Mouse (Mus musculus) ovary, postnatal 36 days (tissue): ENCODE measurements around the gene Tmc7.

Experiments
- DNase-seq: peaks from one replicate; pipeline ENCODE4 v3.0.0; 2022; ENCODE audit warnings: low spot score, mixed read lengths

Gene Tmc7

DNA sequence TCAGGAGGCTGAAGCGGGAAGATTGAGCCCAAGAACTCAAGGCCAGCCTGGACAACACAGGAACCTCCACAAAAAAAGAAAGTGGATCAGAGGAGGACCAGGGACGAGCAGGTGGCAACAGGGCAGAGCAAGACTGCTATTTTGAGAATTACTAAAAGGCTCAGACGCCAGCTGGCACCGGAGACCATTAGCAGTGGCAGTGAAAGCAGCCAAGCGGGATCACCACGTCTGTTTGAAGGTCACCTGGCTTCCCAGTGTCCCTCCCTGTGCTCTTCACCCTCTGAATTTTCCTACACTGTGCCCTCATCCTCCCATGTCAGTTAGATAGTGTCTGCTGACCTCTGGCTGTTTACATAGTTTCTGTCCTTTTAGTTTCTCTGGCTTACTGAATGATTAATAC, 1.3 kb upstream of the Tmc7 start:
- no peak for DNase-seq

DNA sequence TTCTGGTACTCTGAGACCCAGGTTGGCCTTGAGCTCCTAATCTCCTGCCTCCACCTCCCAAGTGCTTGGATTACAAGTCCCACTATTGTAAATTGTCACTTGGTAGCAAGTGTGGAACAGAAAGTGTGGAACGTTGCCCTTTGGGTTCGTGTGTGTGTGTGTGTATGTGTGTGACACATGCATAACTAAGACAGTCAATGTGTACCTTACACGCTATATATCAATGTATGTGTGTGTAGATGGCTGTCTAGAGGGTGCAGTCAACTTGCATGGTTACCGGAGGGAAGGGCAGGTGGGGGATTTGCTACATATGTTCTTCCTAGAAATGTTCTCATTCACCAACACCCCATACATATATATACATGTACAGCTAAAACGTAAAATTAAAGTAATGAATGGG, 390 bp upstream of the Tmc7 start:
- no peak for DNase-seq

GRCm38 (mm10) chr7:118583821-118584220, 715 bp downstream of the Tmc7 start:
- DNase-seq, result no peak

GRCm38 (mm10) chr7:118579938-118580337, 4.6 kb downstream of the Tmc7 start:
- DNase-seq, result no peak

DNA sequence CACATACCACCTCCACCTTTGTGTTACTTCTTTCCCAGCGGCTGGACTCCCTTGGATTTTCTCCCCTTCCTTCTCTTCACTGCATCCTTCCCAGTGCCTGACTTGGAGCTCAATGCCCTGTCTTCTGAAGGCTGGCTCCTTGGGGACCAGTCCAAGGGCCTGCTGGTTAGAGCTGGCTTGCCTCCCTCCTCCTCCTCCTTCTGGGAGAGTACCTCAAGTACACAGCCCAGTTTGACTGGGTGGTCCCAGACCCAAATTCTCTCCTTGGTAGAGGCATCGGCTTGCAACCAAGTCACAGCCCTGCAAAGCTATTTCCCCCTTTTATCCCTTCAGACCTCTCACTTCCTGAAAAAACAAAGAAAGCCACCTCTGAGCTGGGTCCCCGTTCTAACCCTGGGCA, 6.3 kb downstream of the Tmc7 start:
- no peak for DNase-seq

DNA sequence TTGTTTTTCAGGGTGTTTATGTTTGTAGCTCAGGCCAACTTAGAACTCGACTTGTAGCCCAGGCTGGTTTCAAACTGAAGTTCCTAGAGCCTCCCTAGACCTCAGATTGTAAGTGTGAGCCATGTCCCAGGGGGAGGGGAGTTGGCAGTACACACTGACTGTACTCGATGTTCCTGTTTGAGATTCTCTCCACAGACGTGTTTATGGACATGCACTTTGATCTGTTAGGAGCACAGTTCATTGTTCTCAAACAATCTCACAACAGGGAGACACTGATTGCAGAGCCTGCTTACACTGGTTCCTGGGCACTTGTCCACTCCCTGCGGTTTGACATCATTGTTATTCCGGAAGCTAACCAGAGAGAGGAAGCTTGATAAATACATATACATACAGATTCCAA, 12.5 kb downstream of the Tmc7 start:
- DNase-seq, result no peak

DNA sequence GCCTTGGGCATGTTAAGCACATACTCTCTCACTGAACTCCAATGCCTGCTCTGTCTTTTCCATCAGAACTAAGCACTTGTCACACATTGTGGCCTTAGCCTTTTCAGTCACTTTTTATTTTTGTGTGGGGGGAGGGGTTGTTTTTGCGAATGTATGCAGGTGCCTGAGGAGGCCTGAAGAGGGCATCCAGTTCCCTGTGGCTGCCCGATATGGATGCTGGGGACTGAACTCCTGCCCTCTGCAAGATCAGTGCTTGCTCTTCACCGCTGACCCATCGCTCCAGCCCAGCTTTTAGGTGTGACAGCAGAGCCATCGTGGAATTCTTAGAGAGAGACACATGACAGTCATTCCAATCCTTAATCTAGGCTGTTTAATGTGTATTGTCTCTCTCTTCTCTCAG, 13.2 kb downstream of the Tmc7 start:
- no peak for DNase-seq

- DNase-seq, result no peak
These were observed 15.4 kb downstream of the Tmc7 start for GRCm38 (mm10) chr7:118569121-118569543.

DNA sequence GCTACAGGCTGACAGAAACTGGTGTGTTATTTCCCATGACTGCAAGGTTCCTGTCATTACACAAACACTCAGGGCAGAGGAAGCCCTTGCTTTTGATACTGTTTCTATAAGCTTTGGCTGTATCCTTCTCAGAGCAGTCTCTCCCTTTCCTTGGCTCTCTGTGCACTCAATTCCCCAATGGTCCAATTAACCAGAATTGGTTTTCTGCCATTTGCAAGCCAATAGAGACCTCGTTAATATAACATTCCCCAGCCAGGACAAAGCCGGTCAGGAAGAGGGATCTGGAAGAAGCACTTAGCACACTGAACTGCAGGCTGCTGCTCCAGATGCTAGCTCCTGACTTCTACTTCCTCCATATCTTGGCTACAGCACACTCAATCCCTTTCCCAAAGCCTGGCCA, 30.2 kb downstream of the Tmc7 start:
- no peak for DNase-seq

- no peak for DNase-seq
These were observed 30.7 kb downstream of the Tmc7 start for GRCm38 (mm10) chr7:118553881-118554280.

GRCm38 (mm10) chr7:118547451-118547850, 37.1 kb downstream of the Tmc7 start:
- DNase-seq, result no peak

GRCm38 (mm10) chr7:118544128-118544527, 40.4 kb downstream of the Tmc7 start:
- no peak for DNase-seq

DNA sequence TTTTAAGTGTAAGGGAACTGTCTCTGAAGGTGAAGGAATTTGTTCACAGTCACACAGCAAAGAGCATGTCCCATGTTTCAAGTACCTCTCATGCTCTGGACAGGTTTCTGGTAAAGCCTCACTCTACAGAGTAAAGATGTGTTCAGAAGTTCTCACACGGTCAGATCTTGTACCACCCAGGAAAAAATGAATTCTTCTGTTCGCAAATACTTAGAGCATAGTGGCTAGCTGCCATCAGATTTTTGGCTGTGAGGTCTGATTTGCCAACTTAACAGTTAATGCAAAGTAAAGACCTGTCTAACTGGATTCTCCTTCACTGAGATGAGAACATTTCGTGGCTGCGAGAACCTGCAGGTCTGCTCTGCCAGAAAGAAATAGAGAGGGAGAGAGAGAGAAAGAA, 49.5 kb downstream of the Tmc7 start:
- DNase-seq, result no peak

DNA sequence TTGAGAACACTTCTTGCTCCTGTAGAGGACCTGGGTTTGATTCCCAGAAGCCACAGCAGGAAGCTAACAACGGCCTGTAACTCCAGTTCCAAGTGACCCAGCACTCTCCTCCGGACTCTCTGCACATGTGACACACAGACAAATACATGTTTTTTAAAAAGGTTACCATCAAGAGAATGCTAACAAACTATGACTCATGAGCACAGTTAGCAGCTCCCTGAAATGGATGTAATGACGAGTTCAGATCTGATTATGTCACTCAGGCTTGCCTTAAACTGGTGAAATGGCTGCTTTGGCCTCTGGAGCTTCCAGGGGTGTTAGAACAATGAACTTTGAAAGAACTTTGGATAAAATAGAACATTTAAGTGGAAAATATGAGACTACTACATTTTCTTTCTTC, 50.2 kb downstream of the Tmc7 start:
- no peak for DNase-seq

GRCm38 (mm10) chr7:118533178-118533578, 51.4 kb downstream of the Tmc7 start, which contains the start of gene Coq7:
TSS of gene Coq7 (minus strand) at chr7:118533356.
- peak; percentile 89 for DNase-seq

DNA sequence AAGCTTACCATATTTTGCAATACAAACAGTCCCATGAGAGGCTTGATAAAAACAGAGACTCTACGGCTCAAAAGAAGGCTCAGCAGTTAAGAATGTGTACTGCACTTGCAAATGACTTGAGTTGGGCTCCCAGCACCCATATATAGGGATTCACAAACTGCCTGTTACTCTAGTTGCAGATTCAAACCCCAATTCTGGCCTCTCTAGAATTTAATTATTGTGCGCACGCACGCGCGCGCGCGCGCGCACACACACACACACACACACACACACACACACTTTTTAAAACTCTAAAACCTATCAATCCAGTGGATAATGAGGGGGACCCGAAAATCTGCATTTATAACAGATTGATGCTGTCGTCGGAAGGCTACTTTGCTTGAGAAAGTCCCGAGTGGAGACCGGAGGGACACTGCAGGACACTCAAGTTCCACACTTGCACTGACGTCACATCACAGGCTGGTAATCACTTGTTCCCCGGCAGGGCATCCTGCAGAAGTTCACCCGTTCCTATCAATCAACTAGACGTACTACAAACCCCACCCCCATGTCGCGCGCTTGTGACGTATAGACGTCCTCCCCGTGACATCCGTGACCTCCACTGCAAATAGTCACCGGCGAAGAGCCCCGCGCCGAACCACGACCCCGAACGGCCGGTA, 51.9 kb downstream of the Tmc7 start:
- DNase-seq, result peak; percentile 92

DNA sequence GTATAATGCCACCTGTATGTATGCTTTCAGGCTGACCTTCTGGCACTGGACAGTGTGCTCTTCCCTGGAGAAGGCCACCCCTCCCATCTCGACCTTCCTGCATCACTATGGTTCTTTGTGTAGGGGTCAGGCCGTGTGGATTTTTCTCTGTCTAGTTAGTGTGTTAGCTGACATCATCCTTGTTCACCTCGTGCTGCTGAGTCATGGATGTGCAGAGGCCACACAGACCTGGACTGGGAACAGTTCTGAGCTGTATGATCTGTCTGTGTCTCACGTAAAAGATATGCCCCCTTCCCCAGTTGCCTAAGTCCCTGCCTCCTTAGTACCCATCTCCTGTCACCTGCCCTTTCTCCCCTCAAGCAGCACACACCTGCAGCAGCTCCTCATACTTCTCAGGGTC, 57.6 kb downstream of the Tmc7 start:
- no peak for DNase-seq

DNA sequence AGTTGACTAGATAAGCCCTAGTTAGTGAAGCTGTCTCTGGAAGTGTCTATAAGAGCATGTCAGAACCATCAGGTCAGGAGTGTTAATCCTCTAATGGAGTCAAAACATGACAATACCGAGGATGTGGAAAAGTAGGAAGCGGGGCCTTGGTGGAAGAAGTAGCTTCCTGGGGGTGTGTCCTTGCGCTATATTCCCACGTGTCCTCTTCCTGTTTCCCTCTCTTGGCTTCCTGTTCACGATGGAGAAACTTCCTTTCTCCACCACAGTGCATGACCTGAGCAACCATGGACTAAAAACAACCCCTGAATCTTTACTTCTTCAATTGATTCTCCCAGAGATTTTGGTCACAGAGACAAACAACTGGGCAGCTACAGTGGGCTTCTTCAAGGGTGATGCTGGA, 62.5 kb downstream of the Tmc7 start:
- DNase-seq, result no peak

- DNase-seq, result no peak
These were observed 64.9 kb downstream of the Tmc7 start for GRCm38 (mm10) chr7:118519661-118520060.

GRCm38 (mm10) chr7:118518687-118519086, 65.8 kb downstream of the Tmc7 start:
- DNase-seq, result peak; percentile 78

DNA sequence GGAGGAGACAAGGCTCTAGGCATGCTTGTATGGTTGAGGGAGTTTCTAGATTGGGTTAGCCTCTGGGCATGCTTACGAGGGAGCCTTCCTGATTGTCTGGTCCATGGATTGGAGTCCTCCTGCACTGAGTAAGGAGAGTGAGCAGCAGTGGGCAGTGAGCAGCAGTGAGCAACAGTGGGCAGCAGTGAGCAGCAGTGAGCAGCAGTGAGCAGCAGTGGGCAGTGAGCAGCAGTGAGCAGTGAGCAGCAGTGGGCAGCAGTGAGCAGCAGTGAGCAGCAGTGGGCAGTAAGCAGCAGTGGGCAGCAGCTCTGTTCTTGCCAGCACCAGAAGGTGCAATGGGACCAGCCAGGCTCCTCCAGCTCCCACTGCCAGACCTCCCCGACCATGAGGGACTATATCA, 66.7 kb downstream of the Tmc7 start:
- peak; percentile 12 for DNase-seq

GRCm38 (mm10) chr7:118508556-118508955, 76.0 kb downstream of the Tmc7 start:
- DNase-seq, result no peak

GRCm38 (mm10) chr7:118503844-118504243, 80.7 kb downstream of the Tmc7 start:
- DNase-seq, result no peak

DNA sequence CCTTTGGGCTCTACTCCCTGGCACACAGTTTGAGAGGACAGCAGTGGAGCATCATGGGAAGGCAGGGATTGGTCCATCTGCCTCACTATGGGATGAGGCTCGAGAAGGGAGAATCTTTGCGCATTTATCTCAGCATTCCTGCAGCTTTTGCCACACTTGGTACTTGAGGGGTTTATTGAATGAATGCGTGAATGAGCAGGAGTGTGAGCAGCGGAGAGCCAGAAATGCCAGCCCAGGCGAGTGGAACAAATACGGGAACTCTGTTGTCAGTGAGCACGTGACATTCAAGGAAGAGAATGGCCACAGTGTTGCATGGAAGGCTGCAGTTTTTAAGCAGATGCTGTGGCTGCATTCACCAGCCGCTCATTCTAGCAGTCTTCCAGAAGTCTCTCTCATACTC, 82.2 kb downstream of the Tmc7 start:
- no peak for DNase-seq
